Mouse (Mus musculus) liver (tissue): ENCODE data around the gene Smoc1.

Source experiments
- DNase-seq: peaks from one replicate; pipeline ENCODE4 v3.0.0-alpha.2; 2020; ENCODE audit warnings: mixed read lengths

The Smoc1 gene

DNA sequence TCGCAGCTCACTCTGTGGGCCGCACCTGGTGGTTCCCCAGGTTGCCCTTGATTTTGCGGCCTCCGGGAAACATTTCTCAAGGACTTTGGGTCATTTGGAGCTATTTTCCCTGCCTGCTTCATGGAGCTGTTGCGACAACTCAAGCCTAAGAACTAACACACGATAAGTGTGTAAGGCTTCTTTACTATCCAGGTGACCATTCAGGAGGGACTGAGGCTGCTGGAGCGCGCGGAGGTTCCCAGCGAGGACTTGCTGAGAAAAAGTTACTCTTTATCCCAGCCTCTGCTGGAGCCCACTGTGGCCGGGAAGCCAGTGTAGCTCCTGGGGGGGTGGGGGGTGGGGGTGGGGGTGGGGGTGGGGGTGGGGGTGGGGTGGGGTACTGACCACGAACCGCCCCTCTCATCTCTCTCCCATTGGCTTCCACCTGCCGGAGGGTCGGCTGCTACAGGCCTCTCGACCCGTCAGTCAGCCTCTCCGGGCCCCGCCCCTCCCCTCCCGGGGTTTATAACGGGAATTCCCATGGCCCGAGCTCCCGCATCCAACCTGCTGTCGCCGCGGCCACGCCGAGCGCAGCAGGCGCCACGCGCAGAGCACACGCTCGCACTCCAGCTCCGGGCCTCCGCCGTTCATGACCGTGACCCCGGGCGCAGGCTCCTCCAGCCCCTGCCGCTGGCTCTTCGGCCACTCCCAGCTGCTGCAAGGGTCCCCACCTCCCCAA, at the start of gene Smoc1:
Gene Smoc1, plus strand, starts transcription at position 532 of the 718 bp plus-strand sequence.
- peak; percentile 79 for DNase-seq

DNA sequence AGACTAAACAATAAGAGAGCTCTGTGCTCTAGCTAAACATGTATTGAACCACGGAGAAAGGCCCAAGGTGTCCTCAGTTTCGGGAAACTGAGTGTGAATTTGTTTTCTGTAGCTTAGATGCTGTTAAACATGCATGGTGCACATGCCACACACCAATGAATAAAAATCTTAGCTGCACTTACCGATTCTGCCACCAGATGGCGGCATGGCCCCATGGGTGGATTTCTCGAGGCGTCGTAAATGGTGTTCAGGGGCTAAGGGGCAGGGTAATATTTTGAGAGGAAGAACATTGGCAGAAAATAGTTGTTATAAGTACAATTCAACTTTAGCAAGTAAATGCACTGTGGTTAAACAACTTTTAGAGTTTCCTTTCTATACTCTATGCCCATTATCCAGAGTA, 44.3 kb upstream of the Smoc1 start:
- peak; percentile 61 for DNase-seq

DNA sequence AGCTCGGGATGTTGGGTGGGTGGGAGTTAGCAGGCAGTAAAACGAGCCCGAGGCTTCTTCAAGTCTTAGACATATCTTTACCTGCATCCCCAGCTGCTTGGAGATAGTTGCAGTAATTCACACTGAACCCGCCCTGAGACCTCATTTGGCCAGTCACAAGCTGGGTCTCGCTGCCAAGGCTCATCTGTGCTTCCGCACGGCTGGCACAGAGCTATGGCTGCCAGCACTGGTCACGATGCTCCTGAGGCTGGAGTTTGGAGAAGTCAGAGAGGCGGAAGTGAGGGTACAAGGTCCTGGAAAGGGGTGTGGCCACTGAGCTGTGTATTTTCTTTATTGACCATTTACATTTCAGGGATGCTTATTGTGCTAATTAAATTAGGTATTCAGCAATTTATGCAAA, 42.9 kb upstream of the Smoc1 start:
- peak; percentile 1 for DNase-seq

DNA sequence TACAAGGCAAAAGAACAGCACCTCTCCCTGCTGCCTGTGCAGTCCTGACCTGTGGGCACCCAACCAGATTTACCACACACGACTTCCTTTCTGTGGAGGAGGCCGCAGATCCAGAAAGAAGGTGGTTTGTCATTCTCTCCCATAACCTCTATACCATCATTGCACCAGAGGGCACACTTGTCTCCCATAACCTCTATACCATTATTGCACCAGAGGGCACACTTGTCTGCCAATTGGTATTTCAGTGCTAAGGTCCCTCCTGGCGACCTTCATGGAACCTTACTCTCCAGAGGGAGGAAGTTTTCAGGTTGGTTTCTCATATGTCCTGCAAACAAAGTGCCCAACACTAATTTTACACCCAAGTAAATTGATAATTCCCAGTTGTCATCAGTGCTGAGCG, 40.0 kb upstream of the Smoc1 start:
- DNase-seq = peak; percentile 1

DNA sequence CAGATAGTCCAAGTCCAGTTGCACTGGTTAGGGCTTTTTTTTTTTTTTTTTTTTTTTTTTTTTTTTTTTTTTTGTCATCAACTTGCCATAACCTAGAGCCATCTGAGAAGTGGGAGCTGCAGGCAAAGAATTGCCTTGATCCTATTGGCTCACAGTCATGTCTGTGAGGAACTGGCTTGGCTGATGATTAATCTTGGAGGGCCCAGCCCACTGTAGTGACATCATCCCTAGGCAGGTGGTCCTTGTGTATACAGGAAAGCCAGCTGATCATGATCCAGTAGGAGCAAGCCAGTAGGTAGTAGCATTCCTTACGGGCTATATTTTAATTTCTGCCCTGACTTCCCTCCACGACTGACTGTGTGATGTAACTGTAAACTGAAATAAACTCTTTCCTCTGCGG, 38.3 kb upstream of the Smoc1 start:
- peak; percentile 0 for DNase-seq

DNA sequence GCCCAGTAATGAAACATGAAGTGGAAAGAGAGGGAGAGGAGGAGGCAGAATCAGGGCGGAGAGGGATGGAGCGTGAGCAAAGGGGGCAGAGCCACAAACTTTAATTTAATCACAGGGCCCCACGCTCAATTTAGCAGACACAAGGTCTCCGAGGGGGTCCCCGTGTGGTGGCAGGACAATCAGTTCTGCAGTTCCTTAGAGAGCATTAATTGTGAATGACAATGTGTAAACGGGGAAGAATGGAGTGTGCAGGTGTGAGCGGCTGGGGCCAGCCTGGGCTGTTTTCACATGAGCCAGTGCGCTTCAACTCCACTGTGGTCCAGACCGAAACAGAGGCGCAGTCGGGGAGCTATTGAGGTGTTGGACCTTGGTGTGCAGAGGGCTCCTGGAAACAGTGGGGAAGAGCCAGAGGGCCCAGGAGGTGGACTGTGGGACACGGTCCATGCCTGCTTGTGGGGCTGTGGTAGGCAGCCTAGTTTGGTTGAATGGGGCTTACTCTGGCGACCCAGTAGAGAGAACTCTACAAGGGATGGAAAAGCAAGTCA, 35.6 kb upstream of the Smoc1 start:
- DNase-seq = no peak

DNA sequence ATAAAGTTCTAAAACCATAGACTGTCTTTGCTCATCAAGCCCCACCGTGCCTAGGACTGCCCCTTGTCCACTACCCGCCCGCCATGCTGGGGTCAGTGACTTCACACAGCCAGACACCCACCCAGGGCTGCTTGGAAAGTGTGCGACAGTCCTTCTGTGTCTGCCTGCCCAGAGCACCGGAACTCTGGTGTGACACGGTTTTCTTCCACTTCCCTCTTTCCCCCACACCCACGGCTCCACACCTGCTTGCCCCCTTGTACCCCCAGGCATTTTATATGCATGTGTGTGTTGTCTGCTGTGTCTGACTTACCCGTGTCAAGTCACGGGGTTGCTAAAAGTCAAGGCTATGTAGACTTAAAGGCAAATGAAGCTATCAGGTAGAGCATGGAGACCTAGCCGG, 34.8 kb upstream of the Smoc1 start:
- no peak for DNase-seq

DNA sequence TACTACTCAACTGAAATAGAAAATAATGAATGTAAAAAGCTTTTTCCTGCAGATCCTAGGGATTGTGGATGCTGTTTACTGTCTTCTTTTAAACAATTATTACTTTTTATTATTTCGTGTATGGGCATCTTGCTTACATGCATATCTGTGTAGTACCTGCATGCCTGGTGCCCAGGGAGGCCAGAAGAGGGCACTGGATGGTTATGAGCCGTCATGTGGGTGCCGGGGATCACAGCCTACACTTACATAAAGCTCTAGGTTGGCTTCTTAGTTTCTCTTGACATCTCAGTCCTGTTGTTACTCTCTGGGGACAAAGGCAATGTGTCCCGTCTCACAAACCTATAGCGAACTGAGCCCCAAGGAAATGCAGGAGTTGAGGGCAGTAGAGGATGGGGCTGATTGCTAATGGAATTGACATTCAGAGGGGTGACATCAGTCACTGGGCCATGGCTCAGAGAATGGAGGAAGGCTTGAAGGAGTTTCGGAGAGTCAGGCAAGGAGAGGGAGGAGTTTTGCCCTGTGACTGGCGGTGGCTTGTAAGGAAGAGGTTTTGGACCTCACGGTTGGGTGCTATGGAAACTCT, 34.0 kb upstream of the Smoc1 start:
- DNase-seq = no peak

DNA sequence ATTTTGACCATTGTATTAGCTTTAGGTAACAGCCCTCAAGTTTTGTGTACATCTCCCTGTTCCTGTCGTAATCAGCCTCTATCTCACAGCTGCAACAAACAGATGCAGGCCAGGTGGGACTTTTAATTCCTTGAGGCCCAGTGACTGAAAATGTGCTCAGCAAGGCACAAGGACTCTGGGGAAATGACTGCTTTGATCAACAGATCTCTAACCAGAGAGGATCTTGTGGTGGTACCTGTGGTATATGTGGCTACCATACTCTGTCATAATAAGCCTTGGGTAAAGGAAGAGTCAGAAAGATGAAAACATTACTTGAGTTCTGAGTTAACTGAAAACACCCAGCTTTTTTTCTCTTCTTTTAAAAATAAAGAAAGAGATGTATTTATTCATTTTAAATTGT, 32.8 kb upstream of the Smoc1 start:
- DNase-seq = no peak

DNA sequence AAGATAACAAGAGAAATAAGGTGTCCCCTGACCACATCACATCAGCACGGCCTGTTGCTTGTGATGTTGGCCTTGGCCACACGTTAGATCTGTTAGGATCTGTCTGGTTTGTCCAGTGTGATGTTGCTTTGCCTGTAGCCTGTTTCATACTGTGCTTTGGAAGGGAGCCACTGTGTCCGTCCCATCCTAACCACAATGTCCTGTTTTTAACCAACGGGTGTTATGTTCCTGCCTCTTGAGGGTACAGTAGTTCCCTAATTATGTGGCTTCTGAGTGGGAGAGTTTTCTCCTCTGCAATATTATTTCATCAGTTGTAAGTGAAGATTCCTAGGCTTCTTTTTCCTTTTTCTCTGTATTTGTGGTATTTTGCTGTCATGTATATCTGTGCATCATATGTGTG, 31.3 kb upstream of the Smoc1 start:
- no peak for DNase-seq

DNA sequence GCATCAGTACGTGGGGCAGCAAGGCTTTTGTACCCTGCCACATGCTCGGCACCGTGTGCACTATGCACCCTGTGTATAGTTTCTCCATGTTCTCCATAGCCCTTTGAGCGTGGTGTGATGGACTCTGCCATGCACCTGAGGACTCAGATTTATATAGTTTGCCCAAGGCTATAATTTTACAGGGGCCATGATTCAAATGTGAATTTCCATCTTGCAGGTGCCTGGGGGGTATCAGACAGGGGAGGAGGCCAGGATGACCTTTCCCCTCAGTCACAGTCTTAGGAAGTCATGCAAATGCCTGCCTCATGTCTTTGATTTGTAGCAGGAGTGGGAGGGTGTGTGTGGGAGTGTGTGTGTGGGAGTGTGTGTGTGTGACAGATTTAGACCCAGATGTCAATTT, 29.0 kb upstream of the Smoc1 start:
- no peak for DNase-seq

DNA sequence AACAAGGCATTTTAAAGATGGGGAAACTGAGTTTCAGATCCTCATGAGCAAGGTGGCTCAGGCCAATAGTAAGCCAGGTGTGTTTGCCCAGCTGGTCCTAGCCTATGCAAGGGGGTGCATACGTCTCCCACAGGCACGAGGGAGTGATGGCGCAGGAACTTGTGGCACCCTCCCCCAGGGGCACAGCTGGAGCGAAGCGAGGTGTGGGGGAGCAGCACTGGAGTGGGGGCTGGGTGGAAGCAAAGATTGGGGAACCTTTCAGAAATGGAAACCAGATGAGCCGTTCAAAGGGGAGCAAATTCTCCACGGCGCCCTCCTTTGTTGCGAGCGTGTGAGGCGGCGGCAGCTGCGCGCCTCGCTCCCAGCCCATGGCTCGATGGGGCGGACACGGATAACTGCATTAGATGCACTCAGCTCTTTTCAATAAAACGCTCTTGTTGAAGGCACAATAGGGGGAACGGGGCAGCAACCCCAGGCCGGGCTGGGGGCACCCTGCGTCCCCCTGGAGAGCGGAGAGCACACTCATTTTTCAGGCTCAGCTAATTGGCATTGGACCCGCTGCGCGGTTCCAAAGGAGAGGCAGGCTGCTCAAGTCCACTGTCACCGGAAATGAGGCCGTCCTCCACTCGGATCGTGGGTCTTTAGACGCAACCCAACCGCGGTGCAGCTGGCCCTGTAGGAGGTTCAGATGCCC, 27.9 kb upstream of the Smoc1 start:
- DNase-seq = no peak

DNA sequence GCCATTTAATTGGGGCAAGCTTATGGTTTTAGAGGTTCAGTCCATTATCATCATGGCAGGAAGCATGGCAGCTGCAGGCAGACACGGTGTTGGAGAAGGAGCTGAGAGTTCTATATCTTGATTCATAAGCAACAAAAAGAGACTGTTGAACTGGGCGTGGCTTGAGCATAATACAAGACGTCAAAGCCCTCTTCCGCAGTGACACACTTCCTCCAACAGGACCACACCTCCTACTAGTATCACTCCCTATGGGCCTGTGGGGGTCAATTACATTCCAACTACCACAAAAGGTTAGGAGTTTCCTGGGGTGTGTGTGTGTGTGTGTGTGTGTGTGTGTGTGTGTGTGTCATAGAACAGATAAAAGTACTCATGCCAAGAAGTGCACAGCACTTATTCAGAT, 25.7 kb upstream of the Smoc1 start:
- no peak for DNase-seq

DNA sequence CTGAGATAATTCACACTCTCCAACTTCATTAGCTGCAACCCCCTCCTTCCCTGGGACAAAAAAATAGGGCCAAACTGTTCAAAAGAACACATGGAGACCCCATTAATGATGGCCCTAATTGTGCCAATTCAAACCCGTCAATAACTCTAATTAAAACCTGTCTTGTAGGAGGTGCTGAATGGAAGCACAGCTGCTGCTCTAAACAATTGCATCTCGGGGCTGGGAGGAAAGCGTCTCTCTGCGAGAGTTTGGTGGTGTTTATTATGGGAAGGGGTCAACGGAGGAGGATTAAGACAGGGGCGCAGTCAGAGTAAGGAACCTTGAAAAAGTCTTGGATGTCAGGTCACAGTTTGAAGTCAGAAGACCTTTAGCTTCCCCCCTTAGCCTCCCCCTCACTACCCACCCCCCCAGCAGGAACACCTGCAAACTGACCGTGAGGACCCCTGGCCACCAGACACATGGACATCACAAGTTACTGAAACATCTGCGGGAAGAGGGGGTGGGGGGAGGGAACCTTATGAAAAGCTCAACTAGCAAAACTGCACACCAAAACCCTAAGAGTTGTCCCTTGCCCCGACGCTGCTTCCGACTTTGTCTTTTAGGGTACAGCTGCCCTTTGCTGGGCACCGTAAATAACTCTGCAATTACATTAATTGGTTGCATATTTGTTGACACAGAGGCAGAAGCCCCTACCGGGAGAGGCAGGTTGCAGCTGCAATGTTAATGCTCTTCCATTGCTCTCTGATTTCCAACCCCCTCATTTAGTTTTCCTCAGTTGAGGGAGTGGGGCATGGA, 23.6 kb upstream of the Smoc1 start:
- no peak for DNase-seq

DNA sequence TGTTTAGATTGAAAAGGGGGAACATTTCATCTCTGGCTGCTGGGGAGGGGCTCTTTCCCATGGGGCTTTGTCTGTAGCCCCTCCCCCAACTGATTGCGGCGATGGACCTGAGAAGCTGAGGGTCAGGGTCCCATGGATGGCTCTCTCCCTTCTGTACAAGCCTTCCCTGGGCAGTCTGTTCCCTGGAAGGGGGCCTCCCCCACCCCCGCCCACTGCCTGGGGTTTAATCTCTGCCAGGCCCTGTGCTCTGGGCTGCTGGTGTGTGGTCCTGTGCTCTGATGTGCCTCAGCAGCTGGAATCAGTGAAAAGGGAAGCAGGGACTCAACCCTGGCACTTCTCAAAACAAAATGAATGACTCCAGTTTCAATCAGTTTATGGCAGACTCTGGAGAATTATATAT, 16.8 kb upstream of the Smoc1 start:
- DNase-seq = no peak

DNA sequence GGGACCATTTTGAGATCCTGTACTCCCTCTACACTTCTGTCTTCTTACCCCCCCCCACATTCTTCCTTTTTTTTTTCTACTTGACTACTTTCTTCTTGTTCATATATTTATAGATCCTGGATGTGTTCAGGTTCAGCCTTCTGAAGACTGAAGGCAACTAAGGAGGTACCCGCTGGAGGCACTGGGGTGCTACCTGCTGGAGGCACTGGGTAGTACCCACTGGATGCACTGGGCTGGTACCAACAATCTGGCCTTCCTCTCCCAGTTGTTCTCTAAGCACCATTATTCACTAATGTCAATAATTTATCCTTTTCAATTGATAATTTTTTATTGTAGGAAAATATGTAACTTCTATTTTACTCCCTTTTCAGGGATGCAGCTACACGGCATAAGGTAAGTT, 14.6 kb upstream of the Smoc1 start:
- DNase-seq = no peak

DNA sequence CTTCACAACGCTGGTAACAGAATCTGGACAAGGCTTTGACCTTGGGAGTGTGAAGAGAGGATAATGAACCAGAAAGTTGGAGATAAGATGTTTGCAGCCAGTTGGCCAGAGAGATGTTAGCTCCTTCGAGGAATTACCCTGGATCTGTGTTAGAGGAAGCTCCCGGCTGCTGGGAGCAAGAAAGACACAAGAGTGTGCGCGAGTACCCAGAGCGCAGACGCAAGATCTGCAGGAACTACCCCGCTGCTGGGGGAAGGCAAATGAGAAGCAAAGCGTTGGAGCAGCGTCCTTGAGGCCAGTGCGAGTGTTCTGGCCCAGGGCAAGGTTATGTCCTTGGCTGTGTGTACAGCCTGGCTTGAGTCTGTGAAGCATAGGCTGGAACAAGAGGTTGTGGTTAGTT, 13.1 kb upstream of the Smoc1 start:
- no peak for DNase-seq

DNA sequence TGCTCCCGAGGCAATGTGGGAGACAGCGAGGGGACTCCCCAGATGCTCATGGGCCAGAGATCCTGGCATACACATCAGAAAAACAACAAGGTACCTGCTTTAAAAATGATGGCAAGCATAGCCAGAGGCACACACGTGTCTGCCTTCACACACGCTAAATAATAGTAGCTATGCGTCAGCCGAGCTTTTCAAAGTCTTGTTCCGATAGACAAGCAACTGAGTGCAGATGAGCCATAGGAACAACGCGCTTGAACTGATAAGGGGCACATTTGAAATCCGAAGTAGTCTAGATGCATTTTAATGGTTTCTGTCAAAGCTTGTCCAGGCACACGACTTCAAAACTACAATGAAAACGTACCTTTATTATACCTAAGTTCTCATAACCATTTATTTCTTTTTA, 9.0 kb upstream of the Smoc1 start:
- no peak for DNase-seq

DNA sequence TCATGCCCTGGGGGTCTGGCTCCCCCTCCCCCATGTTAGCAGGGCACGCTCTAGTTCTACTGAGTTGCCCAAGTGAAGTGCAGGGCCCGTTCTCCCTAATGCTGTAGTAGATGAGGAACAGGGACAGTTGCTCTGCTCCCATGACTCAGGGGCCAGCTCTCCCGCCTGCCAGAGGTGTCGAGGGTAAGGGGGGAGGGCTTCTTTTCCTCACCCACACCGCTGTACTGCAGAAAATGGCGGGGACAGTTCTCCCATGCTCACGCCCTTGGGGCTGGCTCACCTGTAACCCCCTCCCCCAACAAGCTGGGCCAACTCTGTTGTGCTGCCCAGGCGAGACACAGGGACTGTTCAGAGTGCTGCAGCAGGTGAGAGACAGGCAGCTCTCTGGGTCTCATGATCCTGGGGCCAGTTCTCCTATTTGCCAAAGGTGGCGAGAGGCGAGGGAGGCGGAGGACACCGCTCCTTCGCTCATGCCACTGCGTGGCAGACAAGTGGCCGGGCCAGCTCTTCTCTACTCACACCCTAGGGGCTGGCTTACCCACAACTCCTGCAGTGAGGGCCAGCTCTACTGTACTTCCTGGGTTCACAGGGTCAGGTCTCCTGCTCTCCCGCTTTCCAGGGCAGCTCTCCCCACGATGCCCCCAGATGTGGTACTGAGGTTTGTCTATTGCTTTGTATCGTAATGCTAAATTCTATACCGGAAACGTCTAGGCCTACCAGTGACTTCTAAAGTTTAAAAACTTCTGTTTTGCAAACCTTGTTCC, 7.9 kb upstream of the Smoc1 start:
- DNase-seq = no peak

DNA sequence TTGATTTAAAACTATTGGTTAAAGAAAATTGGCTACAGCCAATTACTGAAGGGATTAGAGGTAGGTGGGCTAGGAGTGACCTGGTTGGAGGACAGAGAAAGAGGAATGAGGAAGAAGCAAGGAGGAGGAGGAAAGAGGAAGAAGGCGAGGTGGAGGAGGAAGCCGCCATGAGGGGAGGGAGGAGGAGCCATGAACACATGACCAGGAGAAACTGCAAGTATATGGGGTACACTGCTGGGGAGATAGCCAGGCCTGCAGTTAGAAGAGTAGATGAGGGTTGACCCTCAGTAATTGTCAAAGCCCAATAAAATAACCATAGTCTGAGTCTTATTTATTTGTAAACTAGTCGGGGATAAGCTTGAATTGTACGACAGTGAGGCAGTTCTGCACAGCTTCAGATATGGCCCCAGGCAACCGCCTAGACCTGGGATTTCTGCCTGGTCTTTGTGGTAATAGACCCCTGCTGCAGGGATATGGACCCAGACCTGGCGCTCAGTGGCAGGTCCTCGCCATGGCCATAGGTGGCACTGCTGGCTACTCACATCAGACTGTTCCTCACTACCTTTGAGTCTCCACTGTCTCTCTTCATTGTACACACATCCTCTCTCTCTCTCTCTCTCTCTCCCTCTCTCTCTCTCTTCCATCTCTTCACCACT, 7.2 kb upstream of the Smoc1 start:
- DNase-seq = no peak

DNA sequence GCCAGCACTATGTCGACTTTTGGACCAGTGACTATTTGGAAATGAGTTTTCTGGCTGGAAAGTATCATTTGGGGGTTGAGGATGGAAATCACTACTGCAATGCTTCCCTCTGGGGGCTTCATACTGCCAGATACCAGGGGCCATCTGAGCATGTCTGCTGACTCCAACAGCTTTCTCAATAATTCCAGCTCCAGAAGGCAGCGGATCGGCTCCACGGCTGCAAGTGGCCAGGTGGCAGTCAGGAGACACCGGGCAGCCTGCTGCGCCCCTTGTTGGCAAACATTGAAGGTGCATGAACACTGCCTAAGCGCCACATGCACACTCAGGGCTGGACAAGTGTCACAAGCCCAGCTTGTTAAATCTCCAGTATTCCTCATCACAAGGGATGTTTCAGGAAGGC, 2.2 kb upstream of the Smoc1 start:
- no peak for DNase-seq

DNA sequence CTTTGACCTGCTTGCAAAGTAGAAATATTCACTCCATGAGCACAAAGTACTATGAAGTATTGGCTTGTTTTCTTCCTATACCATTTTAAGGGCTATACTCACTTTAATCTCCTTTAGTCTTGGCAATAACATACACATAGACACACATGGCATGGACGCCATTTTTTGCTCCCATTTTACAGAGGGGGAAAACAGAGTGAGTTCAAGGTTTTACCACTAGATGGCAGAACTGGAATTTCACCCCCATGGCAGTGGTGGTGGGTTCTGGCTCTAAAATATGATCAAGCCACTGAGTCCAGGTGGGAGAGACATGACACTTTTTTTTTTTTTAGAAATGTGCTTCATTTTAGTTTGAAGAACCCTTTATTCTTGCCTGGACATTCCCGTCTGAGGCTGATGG, 1.6 kb upstream of the Smoc1 start:
- no peak for DNase-seq
